Mouse (Mus musculus): ENCODE results near the gene Rai14.

The Rai14 gene

GRCm38 (mm10) chr15:10687365-10687764 is 27.1 kb downstream of the Rai14 start:
- DNase-seq = no peak

- DNase-seq = no peak
These were observed 28.6 kb downstream of the Rai14 start for GRCm38 (mm10) chr15:10685692-10686430.

- DNase-seq = no peak
These were observed 30.7 kb downstream of the Rai14 start for GRCm38 (mm10) chr15:10683687-10684203.

- no peak for DNase-seq
These were observed 33.9 kb downstream of the Rai14 start for GRCm38 (mm10) chr15:10680514-10680913.

- no peak for DNase-seq
These were observed 34.9 kb downstream of the Rai14 start for GRCm38 (mm10) chr15:10679571-10679970.

- no peak for DNase-seq
These were observed 38.6 kb downstream of the Rai14 start for GRCm38 (mm10) chr15:10675801-10676200.

GRCm38 (mm10) chr15:10672880-10673279 is 41.5 kb downstream of the Rai14 start:
- DNase-seq = no peak

GRCm38 (mm10) chr15:10671868-10672267 is 42.6 kb downstream of the Rai14 start:
- no peak for DNase-seq

- no peak for DNase-seq
These were observed 44.3 kb downstream of the Rai14 start for GRCm38 (mm10) chr15:10670107-10670506.

GRCm38 (mm10) chr15:10668120-10668900 is 46.1 kb downstream of the Rai14 start:
- DNase-seq = no peak

- DNase-seq = no peak
These were observed 48.6 kb downstream of the Rai14 start for GRCm38 (mm10) chr15:10665816-10666215.

GRCm38 (mm10) chr15:10664529-10664898 is 49.9 kb downstream of the Rai14 start:
- DNase-seq = no peak

- DNase-seq = no peak
These were observed 50.5 kb downstream of the Rai14 start for GRCm38 (mm10) chr15:10663793-10664528.

GRCm38 (mm10) chr15:10661961-10662606 is 52.3 kb downstream of the Rai14 start:
- no peak for DNase-seq

- no peak for DNase-seq
These were observed 55.6 kb downstream of the Rai14 start for GRCm38 (mm10) chr15:10658803-10659202.

GRCm38 (mm10) chr15:10656146-10656545 is 58.3 kb downstream of the Rai14 start:
- DNase-seq = no peak

- DNase-seq = no peak
These were observed 59.1 kb downstream of the Rai14 start for GRCm38 (mm10) chr15:10655151-10655905.

- DNase-seq = no peak
These were observed 59.7 kb downstream of the Rai14 start for GRCm38 (mm10) chr15:10654696-10655095.

- no peak for DNase-seq
These were observed 61.4 kb downstream of the Rai14 start for GRCm38 (mm10) chr15:10652931-10653475.

- no peak for DNase-seq
These were observed 65.9 kb downstream of the Rai14 start for GRCm38 (mm10) chr15:10648372-10649109.

GRCm38 (mm10) chr15:10646297-10646696 is 68.1 kb downstream of the Rai14 start:
- no peak for DNase-seq
